Mouse (Mus musculus) lung, adult 2 months (tissue): ENCODE measurements around the gene Dock4. TPM values are rescaled to one million over a fixed set of nuclear protein-coding genes. Genes with fewer than 3 reads are reported as not detected.

ENCODE experiments used
- DNase-seq: peaks from one replicate; pipeline ENCODE4 v3.0.0; 2022
- H3K4me1 ChIP-seq: fragments of 200-500 bp; 2 replicates; pipeline ENCODE4 v1.6.1; 2011; ENCODE audit warnings: low read length; ENCODE audit not compliant: control insufficient read depth, insufficient read depth
- H3K4me3 ChIP-seq: fragments of 200-500 bp; replicated peaks from 2 replicates; pipeline ENCODE3; 2011; ENCODE audit warnings: low read depth, mild to moderate bottlenecking, control low read depth, low read length; ENCODE audit errors: extremely low read depth
- CTCF ChIP-seq: fragments of 200-500 bp; IDR thresholded peaks from 2 replicates; pipeline ENCODE4 v1.5.1; 2011; ENCODE audit warnings: mild to moderate bottlenecking, low read length, control low read depth; ENCODE audit not compliant: insufficient read depth
- POLR2A ChIP-seq: fragments of 200-500 bp; IDR thresholded peaks from 2 replicates; pipeline ENCODE4 v1.6.1; 2011; ENCODE audit warnings: low read depth, mild to moderate bottlenecking, control low read depth, low read length, borderline replicate concordance; ENCODE audit errors: extremely low read depth
- WGBS: fragments of 180-500 bp; shearing (Covaris S2); methylation state at CpG from one replicate; pipeline ENCODE4 v1.1.7; 2018; 5-methylcytosine and 5-hydroxymethylcytosine counted together
- polyA plus RNA-seq: library from polyadenylated mRNA; depleted of rRNA; stranded (reverse); fragments of >200 nt; gene quantifications from 2 replicates; pipeline ENCODE4 v1.2.3, GENCODE M21; 2012

Dock4 gene
- polyA plus RNA-seq, 1 experiment = 21.9 TPM

DNA sequence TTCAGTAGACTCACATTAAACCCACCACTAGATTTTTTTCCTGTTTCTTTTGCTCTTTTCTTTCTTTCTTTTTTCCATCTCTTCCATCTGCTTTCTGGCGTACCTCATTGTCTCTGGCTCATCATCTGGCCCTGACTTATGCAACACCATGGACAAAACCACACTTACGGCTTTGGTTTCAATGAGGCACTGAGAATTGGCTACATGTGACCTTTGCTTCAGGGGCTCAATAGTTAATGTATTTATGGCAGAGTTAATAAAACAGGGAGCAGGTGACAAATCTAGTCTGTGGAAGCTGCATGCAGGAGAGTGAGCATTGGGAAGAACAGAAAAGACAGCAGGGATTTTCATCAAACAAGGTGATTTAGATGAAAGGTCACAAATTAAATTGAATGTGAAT, 131.0 kb downstream of the Dock4 start:
- TF ChIP-seq POLR2A (no peak), CTCF (no peak)
- H3K4me1 ChIP-seq = peaks cover 4% of the 10 kb centered on the region
- H3K4me3 ChIP-seq = no peak overlapping the region
- 87% methylated on average over 2 of the region's 2 CpGs for WGBS
- no peak for DNase-seq

DNA sequence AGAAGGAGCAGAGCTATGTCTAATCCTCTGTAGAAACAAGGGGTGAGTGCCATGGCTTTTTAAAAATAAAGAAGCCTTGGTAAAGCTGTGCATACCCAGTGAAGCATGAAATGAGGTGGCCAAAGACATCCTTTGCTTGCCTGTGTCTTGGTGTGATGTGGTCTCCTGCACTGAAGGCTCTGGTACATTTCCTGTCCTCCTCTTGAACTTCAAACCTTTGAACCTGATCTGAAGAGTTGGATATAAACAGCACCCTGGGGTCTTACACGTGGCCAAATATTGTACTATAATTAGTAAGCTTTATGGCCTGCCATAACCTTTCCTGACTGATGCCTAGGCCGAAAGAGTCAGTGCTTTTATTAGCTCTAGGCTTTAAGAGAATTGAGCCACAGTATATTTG, 134.6 kb downstream of the Dock4 start:
- DNase-seq = no peak
- Histone ChIP-seq H3K4me3 (no peak overlapping the region), H3K4me1 (peaks cover 2% of the 10 kb centered on the region)
- WGBS = 31% methylated on average over 2 of the region's 2 CpGs
- TF ChIP-seq CTCF (no peak), POLR2A (no peak)

DNA sequence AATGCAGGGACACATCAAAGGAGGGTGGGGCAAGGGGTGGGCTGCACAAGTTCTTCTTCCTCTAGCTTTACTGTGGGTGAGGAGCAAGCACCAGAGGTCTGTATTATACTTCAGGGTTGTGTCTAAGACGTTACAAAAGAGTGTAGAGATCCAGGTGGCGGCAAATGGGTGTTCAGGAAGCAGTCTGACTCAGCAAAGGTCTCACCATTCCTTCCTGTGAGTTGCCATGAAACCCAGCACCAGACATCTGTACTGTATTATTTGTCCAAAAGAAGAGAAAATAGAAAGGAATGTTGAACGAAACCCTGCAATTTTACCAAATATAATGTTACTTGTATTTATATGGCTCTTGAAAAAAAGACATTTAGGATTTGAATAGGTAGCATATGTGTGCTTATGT, 135.3 kb downstream of the Dock4 start:
- H3K4me3 ChIP-seq = no peak overlapping the region
- TF ChIP-seq CTCF (no peak), POLR2A (no peak)
- no peak for DNase-seq
- whole genome bisulfite sequencing = 64% methylated on average over 3 of the region's 3 CpGs
- peaks cover 4% of the 10 kb centered on the region for H3K4me1 ChIP-seq

DNA sequence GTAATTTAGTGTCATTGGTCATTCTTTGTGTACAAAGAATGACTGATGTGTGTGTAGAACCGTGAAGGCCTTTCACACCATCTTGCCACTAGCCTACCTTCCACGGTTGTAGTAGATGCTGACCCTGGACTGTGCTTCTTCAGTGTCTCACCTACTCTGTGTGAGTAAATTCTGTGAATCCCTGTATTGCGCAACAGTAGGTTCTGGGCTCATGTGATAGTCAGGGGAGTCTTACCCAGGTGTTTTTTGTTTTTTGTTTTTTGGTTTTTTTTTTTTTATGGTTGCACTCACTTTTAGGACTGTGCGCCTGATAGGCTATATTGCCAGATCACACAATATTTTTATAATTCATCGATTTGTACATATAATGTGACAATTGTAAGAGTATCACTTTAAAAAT, 136.3 kb downstream of the Dock4 start:
- 91% methylated on average over 5 of the region's 5 CpGs for WGBS
- no peak for DNase-seq
- no peak for TF ChIP-seq CTCF
- no peak for TF ChIP-seq POLR2A
- H3K4me1 ChIP-seq = peaks cover 4% of the 10 kb centered on the region
- H3K4me3 ChIP-seq = no peak overlapping the region

DNA sequence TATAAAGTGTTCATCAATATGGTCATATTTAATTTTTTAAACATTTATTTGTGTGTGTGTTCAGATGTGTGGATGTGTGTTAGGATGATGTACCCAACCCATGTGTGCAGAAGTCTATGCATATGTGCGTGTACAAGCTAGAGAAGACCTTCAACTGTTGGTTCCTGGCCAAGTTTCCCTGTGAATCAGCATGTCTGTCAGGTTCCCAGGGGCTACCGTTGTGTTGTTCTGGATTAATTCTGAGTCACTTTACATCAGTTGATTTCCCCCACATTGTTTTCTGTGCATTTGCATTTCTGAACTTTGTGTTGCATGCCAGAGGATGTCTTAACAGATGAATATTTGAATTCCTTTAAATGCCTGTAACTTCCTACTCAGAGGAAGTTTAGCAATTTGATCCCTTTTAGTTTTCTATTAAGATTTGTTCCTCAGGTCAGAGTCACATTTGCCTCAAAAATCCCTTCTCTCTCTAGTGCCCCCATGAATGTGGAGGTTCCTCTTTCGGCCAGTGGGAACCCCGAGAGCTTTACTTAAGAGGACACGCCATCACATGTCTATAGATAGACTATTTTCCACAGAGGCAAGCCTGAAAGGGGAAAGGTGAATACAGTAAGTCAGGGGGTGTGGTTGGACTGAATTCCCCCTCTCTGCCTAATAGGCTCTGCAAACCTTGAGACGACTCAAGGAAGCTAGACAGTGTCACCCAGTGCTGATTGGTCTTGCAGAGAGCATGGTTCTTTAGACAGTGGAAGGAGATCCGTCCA, 139.0 kb downstream of the Dock4 start:
- no peak for DNase-seq
- WGBS = 73% methylated on average over 7 of the region's 7 CpGs
- Histone ChIP-seq H3K4me3 (no peak overlapping the region), H3K4me1 (peaks cover 6% of the 10 kb centered on the region)
- TF ChIP-seq POLR2A (no peak), CTCF (no peak)

DNA sequence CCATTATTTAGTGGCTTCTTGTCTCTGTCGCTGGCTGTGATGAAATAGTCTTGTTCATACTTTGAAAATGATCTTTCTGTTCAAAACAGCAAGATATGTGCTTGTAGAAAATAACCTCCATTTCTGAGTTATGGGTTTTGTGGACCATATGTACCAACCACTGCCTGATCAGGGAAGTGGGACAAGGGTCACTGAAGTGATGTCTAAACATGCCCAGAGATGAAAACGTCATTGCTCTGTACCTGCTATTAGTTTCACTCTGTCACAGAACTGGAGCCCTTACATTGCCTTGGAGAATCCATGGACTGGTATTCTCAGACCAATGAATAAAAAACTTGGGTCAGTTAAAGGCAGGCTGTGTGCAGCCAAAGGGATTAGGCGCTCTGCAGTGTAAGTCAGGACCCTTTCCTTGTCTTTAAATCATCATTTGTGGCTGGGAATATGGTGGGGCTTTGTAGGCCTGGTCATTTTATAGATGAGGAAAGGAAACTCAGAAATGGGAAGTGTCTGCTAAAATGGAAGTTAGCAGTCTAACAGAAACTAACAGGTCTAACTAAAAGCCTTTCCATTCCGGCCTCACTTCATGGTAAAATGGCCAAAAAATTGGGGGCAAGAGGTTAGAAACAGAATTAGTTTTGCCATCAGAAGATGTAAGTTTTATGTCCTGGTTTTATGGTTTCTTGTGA, 139.8 kb downstream of the Dock4 start:
- no peak overlapping the region for H3K4me3 ChIP-seq
- no peak for DNase-seq
- TF ChIP-seq CTCF = no peak
- TF ChIP-seq POLR2A = no peak
- 71% methylated on average over 4 of the region's 4 CpGs for WGBS
- peaks cover 7% of the 10 kb centered on the region for H3K4me1 ChIP-seq

DNA sequence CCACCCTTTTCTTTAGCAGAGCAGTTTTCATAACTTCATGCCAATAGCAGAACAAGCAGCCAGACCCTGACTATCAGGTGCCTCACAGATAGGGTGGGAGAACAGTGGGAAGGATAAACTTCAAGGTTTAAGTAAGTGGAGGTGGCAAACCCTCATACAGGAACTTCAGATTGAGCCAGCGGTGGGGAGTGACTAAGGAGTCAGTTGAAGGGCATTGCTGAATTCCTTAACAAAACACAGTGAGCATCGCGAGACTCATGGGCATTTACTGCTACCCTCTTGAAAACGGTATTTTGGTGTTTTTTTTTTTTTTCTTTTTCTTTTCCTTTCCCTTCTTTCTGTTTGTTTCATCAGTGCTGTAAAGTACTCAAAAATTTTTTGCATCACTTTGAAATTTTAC, 148.4 kb downstream of the Dock4 start:
- no peak for TF ChIP-seq CTCF
- TF ChIP-seq POLR2A = no peak
- WGBS = 62% methylated on average over 4 of the region's 4 CpGs
- Histone ChIP-seq H3K4me1 (peaks cover 7% of the 10 kb centered on the region; the same call in 1 of the 2 replicates), H3K4me3 (no peak overlapping the region)
- no peak for DNase-seq

DNA sequence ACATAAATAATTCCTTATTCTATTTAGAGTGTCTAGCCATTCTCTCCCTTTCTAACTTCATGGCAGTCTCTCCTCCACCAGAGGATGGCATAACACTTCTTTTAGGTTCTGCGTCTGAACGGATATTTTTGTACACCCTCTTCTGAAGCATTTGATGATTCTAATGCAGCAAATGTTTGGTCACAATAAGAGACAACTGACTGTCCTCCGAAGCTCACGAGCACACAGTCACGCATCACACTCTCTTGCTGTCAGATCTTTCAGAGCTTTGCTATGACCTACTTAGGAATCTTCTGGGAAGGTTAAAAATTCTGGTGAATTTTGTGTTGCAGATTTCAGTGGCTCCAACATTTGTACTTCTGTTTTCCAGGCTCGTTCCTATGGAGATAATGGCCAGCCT, 149.7 kb downstream of the Dock4 start:
- no peak overlapping the region for H3K4me3 ChIP-seq
- DNase-seq = no peak
- no peak for TF ChIP-seq POLR2A
- peaks cover 5% of the 10 kb centered on the region; the same call in 1 of the 2 replicates for H3K4me1 ChIP-seq
- 79% methylated on average over 6 of the region's 6 CpGs for WGBS

DNA sequence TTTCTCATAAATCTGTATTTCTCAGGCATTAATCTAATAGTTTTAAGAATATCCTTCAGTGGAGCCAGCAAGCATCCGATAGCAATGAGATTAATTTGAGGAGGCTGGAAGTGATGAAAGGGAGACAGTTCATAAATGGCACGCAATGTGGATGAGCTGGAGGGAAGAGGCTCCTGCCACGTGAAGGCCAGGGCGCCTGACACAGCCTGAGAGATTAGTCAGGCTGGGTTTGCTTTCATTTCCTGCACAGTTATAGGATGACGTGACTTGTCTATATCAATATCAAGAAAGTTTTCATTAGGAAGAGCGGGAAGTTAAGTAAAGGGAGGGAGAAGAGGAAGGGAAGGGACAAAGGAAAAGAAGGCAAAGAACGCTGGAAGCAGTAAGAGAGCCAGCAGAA, 150.3 kb downstream of the Dock4 start:
- TF ChIP-seq POLR2A (no peak), CTCF (no peak)
- whole genome bisulfite sequencing = 65% methylated on average over 7 of the region's 7 CpGs
- DNase-seq = no peak
- Histone ChIP-seq H3K4me1 (peaks cover 5% of the 10 kb centered on the region; the same call in 1 of the 2 replicates), H3K4me3 (no peak overlapping the region)

DNA sequence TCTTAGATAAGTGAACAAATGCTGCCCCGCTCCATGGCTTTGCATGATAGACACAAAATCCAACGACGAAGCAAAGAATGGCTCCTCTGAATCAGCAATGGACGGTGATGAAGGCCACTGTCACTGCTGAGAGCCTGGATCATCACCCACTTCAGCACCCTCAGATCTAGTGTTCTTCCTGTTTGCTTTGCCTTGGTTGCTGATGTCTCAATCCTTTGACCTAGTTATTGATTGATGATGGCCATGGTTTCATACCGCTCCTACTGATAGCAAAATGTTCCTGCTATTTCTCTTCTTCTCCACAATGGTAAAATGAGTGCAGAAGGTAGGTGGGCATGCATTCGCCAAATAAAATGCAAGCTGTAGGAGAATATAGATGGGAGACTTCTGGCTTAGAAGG, 150.7 kb downstream of the Dock4 start:
- peaks cover 5% of the 10 kb centered on the region; the same call in 1 of the 2 replicates for H3K4me1 ChIP-seq
- no peak for TF ChIP-seq POLR2A
- TF ChIP-seq CTCF = no peak
- no peak overlapping the region for H3K4me3 ChIP-seq
- no peak for DNase-seq
- 80% methylated on average over 6 of the region's 6 CpGs for WGBS
